Mouse (Mus musculus) megakaryocyte progenitor cell, adult 5-6 weeks (primary cell): ENCODE data around the gene Olfr855. TPM values are rescaled to one million over a fixed set of nuclear protein-coding genes. Genes with fewer than 3 reads are reported as not detected.
A peak's percentile ranks its signal among the peaks of the same experiment; 100 is the strongest.

Source experiments
- ATAC-seq: replicated peaks from 2 replicates; pipeline ENCODE4 v1.8.0; 2016; ENCODE audit warnings: mild to moderate bottlenecking, moderate TSS enrichment, inconsistent platforms; ENCODE audit not compliant: poor library complexity
- total RNA-seq, 2 experiments: library from RNA; stranded (forward) in 1 of 2; stranded (reverse) in 1 of 2; fragments of 157-497, 149-512 nt in 1 of 2; fragments of 200-1000 nt in 1 of 2; gene quantifications; 2 replicates each; pipeline versions ENCODE4 v1.2.3 to v1.2.4; 2015 to 2017

Olfr855 gene
- total RNA-seq (2015): not detected in 2 replicates
- total RNA-seq (2017): not detected in 2 replicates

GRCm38 (mm10) chr9:19582317-19582716 lies at the start of gene Olfr855:
Gene Olfr855 (plus strand): TSS chr9:19582617.
- ATAC-seq: no peak

- ATAC-seq: no peak
These were observed 41.4 kb upstream of the Olfr855 start, which contains the start of gene Olfr853 for GRCm38 (mm10) chr9:19540976-19541375. Gene Olfr853 (minus strand): TSS chr9:19541076.

- no peak for ATAC-seq
These were observed 15.1 kb upstream of the Olfr855 start, which contains the start of gene Olfr854 for GRCm38 (mm10) chr9:19567282-19567681. Gene Olfr854 (minus strand): TSS chr9:19567382.

- ATAC-seq: no peak
These were observed 38.9 kb downstream of the Olfr855 start for GRCm38 (mm10) chr9:19621297-19621696.

- peak; percentile 95 for ATAC-seq
These were observed 39.7 kb downstream of the Olfr855 start, which contains the start of gene Zfp317 for GRCm38 (mm10) chr9:19621843-19622822. Gene Zfp317 (plus strand): TSS chr9:19622102.

- no peak for ATAC-seq
These were observed 47.2 kb downstream of the Olfr855 start for GRCm38 (mm10) chr9:19629574-19629973.

Other genes with a start within 250 kb of the Olfr855 start
- gene Olfr845, start 246.2 kb upstream of the Olfr855 start, total RNA-seq (2015): not detected in 2 replicates
- gene Olfr845, start 246.2 kb upstream of the Olfr855 start, total RNA-seq (2017): not detected in 2 replicates
- gene Olfr846, start 218.6 kb upstream of the Olfr855 start, total RNA-seq (2015): not detected in 2 replicates
- not detected in 2 replicates for gene Olfr846, start 218.6 kb upstream of the Olfr855 start, total RNA-seq (2017)
- not detected in 2 replicates for gene Olfr847, start 203.9 kb upstream of the Olfr855 start, total RNA-seq (2015)
- not detected in 2 replicates for gene Olfr847, start 203.9 kb upstream of the Olfr855 start, total RNA-seq (2017)
- not detected in 2 replicates for gene Olfr849, start 142.4 kb upstream of the Olfr855 start, total RNA-seq (2015)
- gene Olfr849, start 142.4 kb upstream of the Olfr855 start, total RNA-seq (2017): not detected in 2 replicates
- gene Olfr850, start 104.4 kb upstream of the Olfr855 start, total RNA-seq (2015): not detected in 2 replicates
- not detected in 2 replicates for gene Olfr850, start 104.4 kb upstream of the Olfr855 start, total RNA-seq (2017)
- not detected in 2 replicates for gene Olfr851, start 89.3 kb upstream of the Olfr855 start, total RNA-seq (2015)
- not detected in 2 replicates for gene Olfr851, start 89.3 kb upstream of the Olfr855 start, total RNA-seq (2017)
- not detected in 2 replicates for gene Olfr853, start 41.5 kb upstream of the Olfr855 start, total RNA-seq (2015)
- not detected in 2 replicates for gene Olfr853, start 41.5 kb upstream of the Olfr855 start, total RNA-seq (2017)
- not detected in 2 replicates for gene Olfr854, start 15.2 kb upstream of the Olfr855 start, total RNA-seq (2015)
- not detected in 2 replicates for gene Olfr854, start 15.2 kb upstream of the Olfr855 start, total RNA-seq (2017)
- 13.5 and 17.7 TPM in 2 replicates for gene Zfp317, start 39.5 kb downstream of the Olfr855 start, total RNA-seq (2015)
- gene Zfp317, start 39.5 kb downstream of the Olfr855 start, total RNA-seq (2017): 19.2 and 20.8 TPM in 2 replicates
- not detected in 2 replicates for gene Olfr857, start 126.8 kb downstream of the Olfr855 start, total RNA-seq (2015)
- gene Olfr857, start 126.8 kb downstream of the Olfr855 start, total RNA-seq (2017): not detected in 2 replicates
- gene Olfr58, start 197.7 kb downstream of the Olfr855 start, total RNA-seq (2015): not detected in 2 replicates
- not detected in 2 replicates for gene Olfr58, start 197.7 kb downstream of the Olfr855 start, total RNA-seq (2017)
- not detected in 2 replicates for gene Olfr859, start 222.3 kb downstream of the Olfr855 start, total RNA-seq (2015)
- not detected in 2 replicates for gene Olfr859, start 222.3 kb downstream of the Olfr855 start, total RNA-seq (2017)